Comparison of ENCODE assay signal across 20 mouse cellular contexts in the genomic region with DNA sequence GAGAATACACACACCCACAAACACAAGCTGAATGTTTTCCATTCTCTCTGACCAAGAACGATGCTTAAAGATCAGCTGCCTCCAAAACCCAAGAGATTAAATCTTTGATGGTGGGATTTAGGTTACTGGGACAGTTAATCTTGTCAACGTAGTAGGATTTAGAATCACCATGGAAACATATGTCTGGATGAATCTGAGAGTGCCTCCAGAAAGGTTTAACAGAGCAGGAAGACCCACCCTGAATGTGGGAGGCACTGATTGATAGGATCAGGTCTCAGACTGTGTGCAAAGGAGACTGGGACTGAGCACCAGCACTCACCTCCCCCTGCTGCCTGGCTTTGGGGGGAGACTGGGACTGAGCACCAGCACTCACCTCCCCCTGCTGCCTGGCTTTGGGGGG. TPM values are rescaled to one million over a fixed set of nuclear protein-coding genes. Genes with fewer than 3 reads are reported as not detected.
DNase-seq lines count a peak whose midpoint lies in the region; ATAC-seq lines count a peak whose summit lies in the region.
"Had no signal": no experiment of that assay in that cellular context is flagged by ENCODE, and none has a peak within 500 bp of the region (broad histone marks: within the 10 kb centered on the region; RNA-seq: fewer than 3 reads in every experiment).

No protein-coding gene starts in this region.

- ATAC-seq in hindbrain, embryonic 15.5 days (ENCODE audit: low FRiP score, low read depth): peak; percentile 44; the same call in 1 of the 2 replicates
- no peak for ATAC-seq in hindbrain, embryonic 13.5 days (ENCODE audit: low FRiP score)
- peak; percentile 73; the same call in 1 of the 2 replicates for ATAC-seq in embryonic facial prominence, embryonic 13.5 days (ENCODE audit: insufficient number of reproducible peaks, insufficient read depth, low FRiP score, low TSS enrichment, low read depth)
- ATAC-seq in neural tube, embryonic 15.5 days (ENCODE audit: low FRiP score): 0 out of 2 replicates have a peak, but pooled peaks have one; percentile 21
- ATAC-seq in liver, embryonic 12.5 days: no peak
- ATAC-seq: lung, postnatal 0 days had no signal

- H3K9ac ChIP-seq in hindbrain, embryonic 15.5 days: no peak overlapping the region
- no peak overlapping the region for H3K9ac ChIP-seq in hindbrain, embryonic 13.5 days
- no peak overlapping the region for H3K9ac ChIP-seq in embryonic facial prominence, embryonic 13.5 days
- no peak overlapping the region for H3K9ac ChIP-seq in neural tube, embryonic 15.5 days (replicated peaks)
- H3K9ac ChIP-seq in liver, embryonic 12.5 days: no peak overlapping the region
- H3K9ac ChIP-seq: limb, embryonic 13.5 days; liver, embryonic 15.5 days had no signal

- H3K9me3 ChIP-seq in hindbrain, embryonic 15.5 days: no peaks in the 10 kb centered on the region
- H3K9me3 ChIP-seq in hindbrain, embryonic 13.5 days: no peaks in the 10 kb centered on the region
- H3K9me3 ChIP-seq in embryonic facial prominence, embryonic 13.5 days: no peaks in the 10 kb centered on the region
- no peaks in the 10 kb centered on the region for H3K9me3 ChIP-seq in midbrain, embryonic 10.5 days (replicated peaks)
- no peaks in the 10 kb centered on the region for H3K9me3 ChIP-seq in neural tube, embryonic 15.5 days (replicated peaks)
- no peaks in the 10 kb centered on the region for H3K9me3 ChIP-seq in liver, embryonic 12.5 days (replicated peaks)
- H3K9me3 ChIP-seq: limb, embryonic 13.5 days; liver, embryonic 15.5 days had no signal

- H3K27me3 ChIP-seq in hindbrain, embryonic 15.5 days: no peaks in the 10 kb centered on the region
- no peaks in the 10 kb centered on the region for H3K27me3 ChIP-seq in hindbrain, embryonic 13.5 days
- no peaks in the 10 kb centered on the region for H3K27me3 ChIP-seq in embryonic facial prominence, embryonic 13.5 days
- peaks cover 63% of the 10 kb centered on the region for H3K27me3 ChIP-seq in midbrain, embryonic 10.5 days (ENCODE audit: low read depth, poor library complexity, severe bottlenecking)
- no peaks in the 10 kb centered on the region for H3K27me3 ChIP-seq in neural tube, embryonic 15.5 days (replicated peaks)
- no peaks in the 10 kb centered on the region for H3K27me3 ChIP-seq in liver, embryonic 12.5 days (replicated peaks)
- H3K27me3 ChIP-seq: liver, embryonic 15.5 days; megakaryocyte, embryonic 14.5 days had no signal

- H3K4me1 ChIP-seq in hindbrain, embryonic 15.5 days (replicated peaks): peaks cover 19% of the 10 kb centered on the region
- peaks cover 18% of the 10 kb centered on the region for H3K4me1 ChIP-seq in hindbrain, embryonic 13.5 days (replicated peaks)
- peaks cover 15% of the 10 kb centered on the region for H3K4me1 ChIP-seq in embryonic facial prominence, embryonic 13.5 days
- H3K4me1 ChIP-seq in midbrain, embryonic 10.5 days: peaks cover 41% of the 10 kb centered on the region
- peaks cover 8% of the 10 kb centered on the region for H3K4me1 ChIP-seq in neural tube, embryonic 15.5 days
- no peaks in the 10 kb centered on the region for H3K4me1 ChIP-seq in liver, embryonic 12.5 days

- H3K4me3 ChIP-seq in hindbrain, embryonic 15.5 days: no peak overlapping the region
- no peak overlapping the region for H3K4me3 ChIP-seq in hindbrain, embryonic 13.5 days
- no peak overlapping the region for H3K4me3 ChIP-seq in embryonic facial prominence, embryonic 13.5 days
- H3K4me3 ChIP-seq in midbrain, embryonic 10.5 days: no peak overlapping the region
- no peak overlapping the region for H3K4me3 ChIP-seq in neural tube, embryonic 15.5 days (replicated peaks)
- H3K4me3 ChIP-seq in liver, embryonic 12.5 days: no peak overlapping the region
- H3K4me3 ChIP-seq: limb, embryonic 13.5 days; liver, embryonic 15.5 days had no signal

- 54% methylated on average over 2 of the region's 2 CpGs for WGBS in hindbrain, embryonic 15.5 days
- 60% methylated on average over 2 of the region's 2 CpGs for WGBS in hindbrain, embryonic 13.5 days
- 36% methylated on average over 2 of the region's 2 CpGs for WGBS in embryonic facial prominence, embryonic 13.5 days
- WGBS in midbrain, embryonic 10.5 days: 19% methylated on average over 2 of the region's 2 CpGs
- WGBS in neural tube, embryonic 15.5 days: 71% methylated on average over 2 of the region's 2 CpGs
- 42% methylated on average over 2 of the region's 2 CpGs for WGBS in liver, embryonic 12.5 days (ENCODE audit: insufficient replicate concordance)

- no peak overlapping the region for H3K4me2 ChIP-seq in hindbrain, embryonic 15.5 days
- no peak overlapping the region for H3K4me2 ChIP-seq in hindbrain, embryonic 13.5 days
- H3K4me2 ChIP-seq in embryonic facial prominence, embryonic 13.5 days: no peak overlapping the region
- H3K4me2 ChIP-seq in neural tube, embryonic 15.5 days: no peak overlapping the region
- H3K4me2 ChIP-seq in liver, embryonic 12.5 days: no peak overlapping the region
- H3K4me2 ChIP-seq: limb, embryonic 13.5 days; liver, embryonic 15.5 days had no signal

- no peak overlapping the region for H3K27ac ChIP-seq in hindbrain, embryonic 15.5 days (replicated peaks)
- no peak overlapping the region for H3K27ac ChIP-seq in hindbrain, embryonic 13.5 days
- no peak overlapping the region for H3K27ac ChIP-seq in embryonic facial prominence, embryonic 13.5 days
- H3K27ac ChIP-seq in midbrain, embryonic 10.5 days (replicated peaks): peak overlapping the region; percentile 55
- H3K27ac ChIP-seq in neural tube, embryonic 15.5 days (replicated peaks): no peak overlapping the region
- no peak overlapping the region for H3K27ac ChIP-seq in liver, embryonic 12.5 days
- H3K27ac ChIP-seq: limb, embryonic 13.5 days; liver, embryonic 15.5 days had no signal

- no peak for DNase-seq in midbrain, embryonic 10.5 days (ENCODE audit: low spot score)
- no peak for DNase-seq in right cerebral cortex, postnatal 10 days (ENCODE audit: low spot score in 2 of 2)
- no peak for DNase-seq in c-Kit-positive CD71-positive TER-119-positive erythroid progenitor cells, embryonic 14.5 days (ENCODE audit: low spot score)
- DNase-seq: adrenal gland, postnatal 14 days; B cell, adult 2 months; cerebellum, adult 9-10 months; gastrocnemius, postnatal 36 days; kidney, adult 8-10 months; kidney, postnatal 36 days; layer of hippocampus, adult 9-11 months; thymus, postnatal 14 days had no signal

- H3K36me3 ChIP-seq in hindbrain, embryonic 15.5 days: no peaks in the 10 kb centered on the region
- H3K36me3 ChIP-seq in hindbrain, embryonic 13.5 days: no peaks in the 10 kb centered on the region
- no peaks in the 10 kb centered on the region for H3K36me3 ChIP-seq in embryonic facial prominence, embryonic 13.5 days
- H3K36me3 ChIP-seq in midbrain, embryonic 10.5 days: no peaks in the 10 kb centered on the region
- H3K36me3 ChIP-seq in neural tube, embryonic 15.5 days: no peaks in the 10 kb centered on the region
- no peaks in the 10 kb centered on the region for H3K36me3 ChIP-seq in liver, embryonic 12.5 days
- H3K36me3 ChIP-seq: limb, embryonic 13.5 days; liver, embryonic 15.5 days had no signal

RNA-seq across cellular contexts. Expression of a gene that starts 39.4 kb away (rescaled TPM):
- polyA plus RNA-seq in hindbrain, embryonic 15.5 days (2015; fragmentation: Nextera tagmentation; extraction: Ambion mirVana): 32.3 and 34.8 TPM in 2 replicates
- polyA plus RNA-seq in hindbrain, embryonic 13.5 days (2015; fragmentation: Nextera tagmentation; extraction: Ambion mirVana): 38.4 and 40.9 TPM in 2 replicates
- 47.0 and 50.4 TPM in 2 replicates for polyA plus RNA-seq in embryonic facial prominence, embryonic 13.5 days (2015; fragmentation: Nextera tagmentation; extraction: Ambion mirVana)
- 43.9 and 44.3 TPM in 2 replicates for polyA plus RNA-seq in midbrain, embryonic 10.5 days (2016; fragmentation: Nextera tagmentation; extraction: Ambion mirVana)
- 33.9 and 41.4 TPM in 2 replicates for polyA plus RNA-seq in neural tube, embryonic 15.5 days (2015; fragmentation: Nextera tagmentation; extraction: Ambion mirVana)
- 25.0 and 26.0 TPM in 2 replicates for polyA plus RNA-seq in liver, embryonic 12.5 days (2016; fragmentation: Nextera tagmentation; extraction: Ambion mirVana)

RNA-seq across cellular contexts. Expression of a gene that starts 54.6 kb away (rescaled TPM):
- polyA plus RNA-seq in hindbrain, embryonic 15.5 days (2015; fragmentation: Nextera tagmentation; extraction: Ambion mirVana): 81.0 and 84.4 TPM in 2 replicates
- 73.2 and 74.1 TPM in 2 replicates for polyA plus RNA-seq in hindbrain, embryonic 13.5 days (2015; fragmentation: Nextera tagmentation; extraction: Ambion mirVana)
- 50.7 and 61.1 TPM in 2 replicates for polyA plus RNA-seq in embryonic facial prominence, embryonic 13.5 days (2015; fragmentation: Nextera tagmentation; extraction: Ambion mirVana)
- polyA plus RNA-seq in midbrain, embryonic 10.5 days (2016; fragmentation: Nextera tagmentation; extraction: Ambion mirVana): 50.6 and 51.1 TPM in 2 replicates
- polyA plus RNA-seq in neural tube, embryonic 15.5 days (2015; fragmentation: Nextera tagmentation; extraction: Ambion mirVana): 70.1 and 79.9 TPM in 2 replicates
- 25.6 and 27.4 TPM in 2 replicates for polyA plus RNA-seq in liver, embryonic 12.5 days (2016; fragmentation: Nextera tagmentation; extraction: Ambion mirVana)

Comparison
In these comparisons a context has a peak if more than half of its experiments do, and no peak if none do; other contexts are left out.
1. ATAC-seq: peak in hindbrain, embryonic 15.5 days (single experiment), embryonic facial prominence, embryonic 13.5 days (single experiment) and neural tube, embryonic 15.5 days (single experiment); none in hindbrain, embryonic 13.5 days (single experiment) and liver, embryonic 12.5 days (single experiment).